Mouse (Mus musculus): ENCODE results near the gene Olfr1297. TPM values are rescaled to one million over a fixed set of nuclear protein-coding genes. Genes with fewer than 3 reads are reported as not detected.

Gene Olfr1297
- total and polyA plus RNA-seq, 3 experiments: not detected

DNA sequence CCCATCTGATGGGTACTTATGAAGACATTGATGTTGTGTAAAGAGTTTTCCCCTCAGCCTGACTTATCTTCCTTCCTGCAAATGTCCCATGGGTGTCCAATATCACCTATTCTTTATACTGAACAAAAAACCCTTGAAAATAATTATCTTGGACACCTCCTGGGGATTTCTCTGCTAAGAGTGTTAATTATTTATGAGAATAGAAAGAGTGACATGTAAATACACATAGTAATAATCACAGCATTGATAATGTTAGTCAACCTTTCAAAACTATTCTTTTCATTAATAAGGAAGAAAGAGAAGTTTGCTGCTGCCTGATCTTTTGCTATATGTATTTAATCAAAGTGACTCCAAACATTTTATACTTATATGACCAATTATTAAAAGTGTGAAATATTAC, 56.7 kb downstream of the Olfr1297 start, which contains the start of gene Olfr1295:
Olfr1295 (minus strand) TSS at position 101 of the 400 bp plus-strand sequence.
- H3K9ac ChIP-seq (ENCODE audit: control insufficient read depth, low read depth, low read length, poor library complexity, severe bottlenecking): no peak within 1 kb of the TSS
- H3K27ac ChIP-seq (ENCODE audit: control insufficient read depth, low read depth, low read length): no peak within 1 kb of the TSS
- no peaks in the 10 kb centered on the region for H3K79me2 ChIP-seq (ENCODE audit: control insufficient read depth, insufficient read depth, low read length, poor library complexity)
- no peaks in the 10 kb centered on the region for H3K36me3 ChIP-seq (ENCODE audit: control insufficient read depth in 1 of 2, insufficient read depth in 2 of 2, low read length in 2 of 2)
- no peaks in the 10 kb centered on the region for H3K4me1 ChIP-seq (ENCODE audit: control insufficient read depth in 1 of 2, insufficient read depth in 2 of 2, low read length in 2 of 2)
- H3K9me3 ChIP-seq (replicated peaks; ENCODE audit: insufficient read depth, low read length): no peaks in the 10 kb centered on the region
- no peak within 1 kb of the TSS for H3K4me3 ChIP-seq (ENCODE audit: control insufficient read depth in 1 of 2, insufficient read depth in 1 of 2, low read depth in 2 of 2, low read length in 2 of 2)
- H3K27me3 ChIP-seq (ENCODE audit: control insufficient read depth in 1 of 2, insufficient read depth in 2 of 2, low read length in 2 of 2): no peaks in the 10 kb centered on the region
- no peak for DNase-seq (ENCODE audit: low read depth, low spot score)
- TF ChIP-seq ZC3H11A (IDR thresholded peaks at IDR 0.05; ENCODE audit: low read depth, low read length) (no peak), RCOR1 (IDR thresholded peaks at IDR 0.05; ENCODE audit: low read depth, low read length) (no peak), USF1 (IDR thresholded peaks at IDR 0.05; ENCODE audit: low read depth, low read length) (no peak), MAX (IDR thresholded peaks at IDR 0.05; ENCODE audit: low read length) (no peak), ELF1 (IDR thresholded peaks at IDR 0.05; ENCODE audit: low read depth, low read length) (no peak), MXI1 (IDR thresholded peaks at IDR 0.05; ENCODE audit: low read depth, low read length) (no peak), KAT2A (conservative IDR thresholded peaks at IDR 0.05; ENCODE audit: low read depth, low read length) (no peak), JUND (IDR thresholded peaks at IDR 0.05; ENCODE audit: low read depth, low read length) (no peak), HCFC1 (IDR thresholded peaks at IDR 0.05; ENCODE audit: low read depth, low read length) (no peak), POLR2AphosphoS5 (IDR thresholded peaks at IDR 0.05; ENCODE audit: borderline replicate concordance, low read depth, low read length) (no peak), ZKSCAN1 (IDR thresholded peaks at IDR 0.05; ENCODE audit: low read depth, low read length) (no peak), GATA1 (IDR thresholded peaks at IDR 0.05; ENCODE audit: low read depth, low read length) (no peak), SMC3 (IDR thresholded peaks at IDR 0.05; ENCODE audit: low read depth, low read length) (no peak)

Other genes with a start within 250 kb of the Olfr1297 start
- gene Olfr1286, start 203.4 kb downstream of the Olfr1297 start, total RNA-seq (2012; rRNA removed): not detected in 2 replicates
- not detected for gene Olfr1286, start 203.4 kb downstream of the Olfr1297 start, polyA plus RNA-seq (2012; ENCODE audit: insufficient read depth in 1 of 2, insufficient read length in 2 of 2, low read depth in 1 of 2, low replicate concordance in 2 of 2, missing spikeins in 1 of 2)
- not detected in 2 replicates for gene Olfr1287, start 177.4 kb downstream of the Olfr1297 start, total RNA-seq (2012; rRNA removed)
- not detected for gene Olfr1287, start 177.4 kb downstream of the Olfr1297 start, polyA plus RNA-seq (2012; ENCODE audit: insufficient read depth in 1 of 2, insufficient read length in 2 of 2, low read depth in 1 of 2, low replicate concordance in 2 of 2, missing spikeins in 1 of 2)
- gene Olfr1288, start 152.4 kb downstream of the Olfr1297 start, total RNA-seq (2012; rRNA removed): not detected in 2 replicates
- not detected for gene Olfr1288, start 152.4 kb downstream of the Olfr1297 start, polyA plus RNA-seq (2012; ENCODE audit: insufficient read depth in 1 of 2, insufficient read length in 2 of 2, low read depth in 1 of 2, low replicate concordance in 2 of 2, missing spikeins in 1 of 2)
- not detected in 2 replicates for gene Olfr1289, start 145.7 kb downstream of the Olfr1297 start, total RNA-seq (2012; rRNA removed)
- gene Olfr1289, start 145.7 kb downstream of the Olfr1297 start, polyA plus RNA-seq (2012; ENCODE audit: insufficient read depth in 1 of 2, insufficient read length in 2 of 2, low read depth in 1 of 2, low replicate concordance in 2 of 2, missing spikeins in 1 of 2): not detected
- not detected in 2 replicates for gene Olfr1290, start 132.7 kb downstream of the Olfr1297 start, total RNA-seq (2012; rRNA removed)
- gene Olfr1290, start 132.7 kb downstream of the Olfr1297 start, polyA plus RNA-seq (2012; ENCODE audit: insufficient read depth in 1 of 2, insufficient read length in 2 of 2, low read depth in 1 of 2, low replicate concordance in 2 of 2, missing spikeins in 1 of 2): not detected
- gene Olfr1291-ps1, start 129.3 kb downstream of the Olfr1297 start, total RNA-seq (2012; rRNA removed): not detected in 2 replicates
- not detected for gene Olfr1291-ps1, start 129.3 kb downstream of the Olfr1297 start, polyA plus RNA-seq (2012; ENCODE audit: insufficient read depth in 1 of 2, insufficient read length in 2 of 2, low read depth in 1 of 2, low replicate concordance in 2 of 2, missing spikeins in 1 of 2)
- not detected in 2 replicates for gene Olfr1293-ps, start 101.3 kb downstream of the Olfr1297 start, total RNA-seq (2012; rRNA removed)
- not detected for gene Olfr1293-ps, start 101.3 kb downstream of the Olfr1297 start, polyA plus RNA-seq (2012; ENCODE audit: insufficient read depth in 1 of 2, insufficient read length in 2 of 2, low read depth in 1 of 2, low replicate concordance in 2 of 2, missing spikeins in 1 of 2)
- gene Olfr1294, start 86.2 kb downstream of the Olfr1297 start, total RNA-seq (2012; rRNA removed): not detected in 2 replicates
- gene Olfr1294, start 86.2 kb downstream of the Olfr1297 start, polyA plus RNA-seq (2012; ENCODE audit: insufficient read depth in 1 of 2, insufficient read length in 2 of 2, low read depth in 1 of 2, low replicate concordance in 2 of 2, missing spikeins in 1 of 2): not detected
- not detected in 2 replicates for gene Olfr1295, start 56.8 kb downstream of the Olfr1297 start, total RNA-seq (2012; rRNA removed)
- gene Olfr1295, start 56.8 kb downstream of the Olfr1297 start, polyA plus RNA-seq (2012; ENCODE audit: insufficient read depth in 1 of 2, insufficient read length in 2 of 2, low read depth in 1 of 2, low replicate concordance in 2 of 2, missing spikeins in 1 of 2): not detected
- not detected in 2 replicates for gene Olfr1298, start 22.7 kb upstream of the Olfr1297 start, total RNA-seq (2012; rRNA removed)
- gene Olfr1298, start 22.7 kb upstream of the Olfr1297 start, polyA plus RNA-seq (2012; ENCODE audit: insufficient read depth in 1 of 2, insufficient read length in 2 of 2, low read depth in 1 of 2, low replicate concordance in 2 of 2, missing spikeins in 1 of 2): not detected
- gene Olfr1299, start 34.9 kb upstream of the Olfr1297 start, total RNA-seq (2012; rRNA removed): not detected in 2 replicates
- not detected for gene Olfr1299, start 34.9 kb upstream of the Olfr1297 start, polyA plus RNA-seq (2012; ENCODE audit: insufficient read depth in 1 of 2, insufficient read length in 2 of 2, low read depth in 1 of 2, low replicate concordance in 2 of 2, missing spikeins in 1 of 2)
- not detected in 2 replicates for gene Olfr1301, start 124.5 kb upstream of the Olfr1297 start, total RNA-seq (2012; rRNA removed)
- not detected for gene Olfr1301, start 124.5 kb upstream of the Olfr1297 start, polyA plus RNA-seq (2012; ENCODE audit: insufficient read depth in 1 of 2, insufficient read length in 2 of 2, low read depth in 1 of 2, low replicate concordance in 2 of 2, missing spikeins in 1 of 2)
- not detected in 2 replicates for gene Olfr1302, start 150.9 kb upstream of the Olfr1297 start, total RNA-seq (2012; rRNA removed)
- gene Olfr1302, start 150.9 kb upstream of the Olfr1297 start, polyA plus RNA-seq (2012; ENCODE audit: insufficient read depth in 1 of 2, insufficient read length in 2 of 2, low read depth in 1 of 2, low replicate concordance in 2 of 2, missing spikeins in 1 of 2): not detected
- not detected in 2 replicates for gene Olfr1303, start 193.8 kb upstream of the Olfr1297 start, total RNA-seq (2012; rRNA removed)
- gene Olfr1303, start 193.8 kb upstream of the Olfr1297 start, polyA plus RNA-seq (2012; ENCODE audit: insufficient read depth in 1 of 2, insufficient read length in 2 of 2, low read depth in 1 of 2, low replicate concordance in 2 of 2, missing spikeins in 1 of 2): under 1 TPM in 1 of 2 experiments, not detected in 1; 0.03 TPM

Data from MEL (cell line).